Mouse (Mus musculus) brain, adult 2 months (tissue): ENCODE data around the gene Atg2b.

Experiments
- DNase-seq: peaks from one replicate; pipeline ENCODE4 v3.0.0; 2011; ENCODE audit warnings: low read depth, low spot score

Gene Atg2b

GRCm38 (mm10) chr12:105685001-105685691, at the start of gene Atg2b:
Gene Atg2b, minus strand, starts transcription at chr12:105685211.
- peak; percentile 99 for DNase-seq

DNA sequence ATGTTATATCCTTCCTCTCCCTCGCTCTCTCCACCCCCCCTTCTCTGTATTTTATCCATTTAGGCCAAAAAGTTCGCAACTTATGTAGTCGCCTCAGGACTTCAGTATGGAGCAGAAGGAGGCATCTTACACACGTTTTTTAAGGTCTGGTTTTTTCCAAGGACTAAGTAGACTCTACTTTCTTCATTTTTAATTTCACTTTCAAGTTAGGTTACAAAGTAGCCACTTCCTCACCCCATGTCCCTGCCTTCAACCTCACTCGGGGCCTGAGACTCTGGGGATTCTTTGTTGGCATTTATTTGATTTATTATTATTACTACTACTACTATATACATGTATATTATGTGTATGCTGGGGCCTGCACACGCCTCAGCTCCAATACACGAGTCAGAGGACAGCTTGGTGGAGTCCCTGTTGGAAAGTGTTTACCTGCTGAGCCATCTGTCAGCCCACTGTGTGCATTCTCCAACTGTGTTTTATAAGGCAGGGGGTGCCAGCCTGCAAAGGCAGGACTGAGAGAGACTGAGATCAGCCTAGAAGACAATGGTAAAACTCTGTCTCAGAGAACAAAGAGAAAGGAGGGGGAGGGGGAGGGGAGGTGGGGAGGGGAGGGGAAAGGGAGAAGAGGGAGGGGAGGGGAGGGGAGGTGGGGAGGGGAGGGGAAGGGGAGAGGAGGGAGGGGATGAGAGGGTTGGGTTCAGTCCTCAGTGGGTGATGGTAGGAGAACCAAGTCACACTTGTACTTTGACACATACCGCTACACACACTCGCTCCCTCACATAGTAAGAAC, 48.6 kb upstream of the Atg2b start:
- DNase-seq = no peak

DNA sequence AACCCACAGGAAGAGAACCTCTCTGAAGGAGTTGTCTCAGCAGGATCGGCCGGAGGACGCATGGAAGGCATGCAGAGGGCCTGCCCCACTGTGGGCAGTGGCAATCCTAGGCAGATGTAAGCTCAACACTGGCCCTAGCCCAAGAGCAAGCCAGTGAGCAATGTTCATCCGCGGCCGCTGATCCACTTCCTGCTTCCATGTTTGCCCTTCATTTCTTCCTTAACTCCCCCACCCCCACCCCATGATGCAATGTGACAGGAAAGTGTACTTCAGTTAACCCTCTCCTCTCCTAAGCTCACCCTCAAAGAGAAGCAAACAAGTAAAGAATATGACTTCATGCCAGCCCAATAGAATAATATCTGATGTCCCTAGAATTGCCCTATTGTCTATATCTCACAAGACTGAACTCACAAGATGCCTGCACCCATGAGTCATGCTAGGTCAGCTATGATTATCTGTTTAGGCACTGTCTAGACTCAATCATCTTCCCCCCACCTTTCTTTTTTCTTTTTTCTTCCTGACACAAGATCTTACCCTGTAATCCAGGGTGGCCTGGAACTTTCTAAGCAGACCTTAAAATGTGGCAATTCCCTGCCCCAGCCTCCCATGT, 45.9 kb upstream of the Atg2b start:
- no peak for DNase-seq

DNA sequence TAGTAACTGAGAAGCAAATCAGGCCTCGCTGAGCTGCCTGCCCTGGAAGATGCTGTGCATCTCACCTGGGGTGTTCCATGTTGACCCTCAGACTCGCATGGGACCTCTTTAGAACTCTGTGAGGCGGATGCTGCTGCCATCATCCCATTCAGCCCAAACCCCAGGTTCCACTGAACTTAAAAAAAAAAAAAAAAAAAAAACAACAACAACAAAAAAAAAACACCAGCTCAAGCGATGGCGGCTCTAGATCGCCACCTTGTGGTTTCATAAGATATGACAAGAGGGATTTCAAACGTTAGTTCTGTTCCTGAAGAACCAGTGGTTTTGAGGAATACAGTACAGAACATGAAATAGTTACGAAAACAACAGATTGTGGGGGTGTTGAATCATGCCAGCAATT, 43.0 kb upstream of the Atg2b start:
- peak; percentile 58 for DNase-seq

- DNase-seq = no peak
These were observed 42.3 kb upstream of the Atg2b start for GRCm38 (mm10) chr12:105727268-105727667.

GRCm38 (mm10) chr12:105725736-105726135, 40.7 kb upstream of the Atg2b start:
- no peak for DNase-seq

GRCm38 (mm10) chr12:105724616-105725015, 39.6 kb upstream of the Atg2b start:
- DNase-seq = no peak

- peak; percentile 79 for DNase-seq
These were observed 37.6 kb upstream of the Atg2b start for GRCm38 (mm10) chr12:105722657-105723056.

- no peak for DNase-seq
These were observed 36.6 kb upstream of the Atg2b start for GRCm38 (mm10) chr12:105721452-105722132.

GRCm38 (mm10) chr12:105720196-105720595, 35.2 kb upstream of the Atg2b start:
- no peak for DNase-seq

DNA sequence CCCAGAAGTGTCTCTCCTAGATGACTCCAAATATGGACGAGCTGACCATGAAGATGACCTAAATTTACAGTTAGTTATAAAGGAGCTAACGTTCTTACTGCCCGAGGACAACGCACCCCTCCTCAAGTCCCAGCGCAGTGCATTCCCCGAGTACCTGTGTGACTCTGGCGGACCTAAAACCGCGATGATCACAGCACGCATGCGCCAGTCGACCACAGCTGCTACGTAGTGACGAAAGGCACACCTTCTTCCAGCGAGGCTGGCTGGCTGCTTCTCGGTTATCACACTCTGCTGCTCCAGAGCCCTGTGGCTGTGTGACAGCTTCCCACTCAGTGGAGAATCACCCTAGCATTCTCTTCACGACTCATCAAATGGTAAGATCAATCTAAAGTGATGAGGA, 33.6 kb upstream of the Atg2b start:
- DNase-seq = peak; percentile 56

- DNase-seq = no peak
These were observed 20.9 kb upstream of the Atg2b start, which contains the start of gene Ak7 for GRCm38 (mm10) chr12:105705799-105706487. Gene Ak7, plus strand, starts transcription at chr12:105705976.

- no peak for DNase-seq
These were observed 15.4 kb upstream of the Atg2b start for GRCm38 (mm10) chr12:105700433-105700832.

- DNase-seq = peak; percentile 61
These were observed 12.2 kb upstream of the Atg2b start for GRCm38 (mm10) chr12:105697104-105697780.

- DNase-seq = no peak
These were observed 10.8 kb upstream of the Atg2b start for GRCm38 (mm10) chr12:105695848-105696247.

DNA sequence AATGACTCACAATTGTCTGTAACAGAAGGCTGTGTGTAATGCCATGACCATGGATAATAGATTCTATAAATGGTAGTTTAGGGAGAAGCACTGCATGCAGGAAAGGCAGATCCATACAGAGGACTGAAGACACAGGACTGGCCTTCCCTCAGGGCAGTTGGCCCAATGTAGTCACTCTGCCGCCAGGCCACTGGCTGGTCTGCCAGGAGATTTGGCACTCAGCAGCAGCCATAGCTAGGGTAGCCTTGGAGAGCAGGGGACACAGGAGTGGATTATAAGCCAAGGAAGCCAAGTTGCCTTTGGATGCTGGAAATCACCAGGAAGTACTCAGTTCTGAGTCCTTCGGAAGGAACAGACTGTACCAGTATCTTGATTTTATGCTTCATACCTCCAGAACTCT, 9.0 kb upstream of the Atg2b start:
- DNase-seq = no peak

DNA sequence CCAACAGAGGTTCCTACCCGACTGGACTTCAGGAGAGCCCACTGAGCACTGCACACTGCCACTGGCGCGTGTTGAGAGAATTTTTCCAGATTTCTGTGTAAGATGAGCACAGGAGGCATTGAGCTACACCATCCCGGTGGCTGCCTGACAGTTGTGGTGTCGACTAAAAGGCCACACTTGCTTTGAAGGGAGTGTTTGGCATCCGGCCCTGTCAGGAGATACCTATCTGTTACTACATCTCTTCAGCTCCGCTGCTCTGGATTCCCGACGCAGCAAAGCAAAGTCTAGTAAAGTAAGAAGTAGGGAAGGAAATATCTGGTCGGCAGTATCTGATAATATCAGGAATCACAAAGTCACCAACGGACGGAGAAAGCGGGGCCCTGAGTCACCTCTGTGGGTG, 4.4 kb upstream of the Atg2b start:
- no peak for DNase-seq

- no peak for DNase-seq
These were observed 3.5 kb upstream of the Atg2b start for GRCm38 (mm10) chr12:105688546-105688945.

DNA sequence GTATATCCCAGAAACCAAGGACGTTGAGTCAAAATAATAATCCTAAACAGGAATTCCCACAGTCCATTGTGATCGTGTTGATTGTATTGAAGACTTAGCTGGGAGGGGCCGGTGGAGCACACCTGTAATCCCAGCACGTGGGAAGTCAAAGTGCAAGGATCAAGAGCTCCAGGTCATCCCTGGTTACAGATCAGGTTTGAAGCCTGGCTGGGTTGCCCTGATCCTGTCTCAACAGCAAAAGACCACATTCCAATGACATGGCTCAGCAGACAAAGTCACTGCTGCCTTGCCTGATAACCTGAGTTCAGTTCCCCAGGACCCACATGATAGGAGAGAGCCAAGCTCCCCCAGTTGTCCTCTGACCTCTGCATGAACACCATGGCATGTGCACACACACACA, 2.4 kb upstream of the Atg2b start:
- DNase-seq = no peak

DNA sequence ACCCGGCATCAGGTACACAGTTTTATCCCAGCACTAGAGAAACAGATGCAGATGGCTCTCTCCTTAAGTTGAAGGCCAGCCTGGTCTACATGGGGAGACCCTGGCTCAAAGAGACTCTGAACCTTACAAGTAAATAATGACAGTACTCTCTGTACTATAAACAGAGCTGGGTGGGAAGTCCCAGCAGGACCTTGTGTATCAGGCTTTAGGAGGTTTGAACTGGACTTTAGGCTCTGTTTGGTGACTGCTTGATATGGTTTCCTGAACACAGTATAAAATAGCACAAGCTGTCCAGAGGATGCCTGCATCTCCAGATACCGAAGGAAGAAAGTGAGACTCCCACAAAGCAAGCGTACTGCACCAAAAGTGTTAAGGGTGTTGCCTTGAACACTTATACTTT, 1.8 kb upstream of the Atg2b start:
- DNase-seq = no peak
